Mouse (Mus musculus): ENCODE results near the gene Opcml.

DNA sequence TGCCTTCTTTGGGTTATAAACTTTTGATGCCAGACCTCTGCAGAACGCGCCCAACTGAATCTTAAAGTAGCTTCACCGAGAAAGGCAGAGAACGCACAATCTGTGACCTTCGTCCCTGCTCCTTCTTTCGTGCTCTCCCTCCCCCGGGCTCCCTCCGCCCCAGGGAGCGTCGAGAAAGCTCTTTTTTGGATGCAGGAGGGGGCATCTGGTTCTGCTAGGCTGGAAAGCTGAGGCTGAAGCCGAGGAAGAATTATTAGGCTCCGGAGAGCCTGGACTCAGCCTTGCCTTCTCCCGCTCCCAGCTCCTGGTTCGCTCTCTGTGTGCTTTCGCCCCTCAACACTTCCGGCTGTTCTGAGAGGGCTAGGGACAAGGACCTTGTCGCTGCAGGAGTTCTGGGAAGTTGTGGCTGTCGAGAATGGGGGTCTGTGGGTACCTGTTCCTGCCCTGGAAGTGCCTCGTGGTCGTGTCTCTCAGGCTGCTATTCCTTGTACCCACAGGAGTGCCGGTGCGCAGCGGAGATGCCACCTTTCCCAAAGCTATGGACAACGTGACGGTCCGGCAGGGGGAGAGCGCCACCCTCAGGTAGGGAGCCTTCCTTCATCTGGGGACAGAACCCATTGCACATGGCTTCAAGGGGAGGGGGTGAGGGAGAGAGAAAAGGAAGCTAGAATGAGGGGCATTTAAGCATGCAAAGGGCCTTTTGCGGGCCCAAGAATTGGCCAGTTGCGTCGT is 613.4 kb downstream of the Opcml start:
- TF ChIP-seq CTCF (IDR thresholded peaks at IDR 0.05) (peak; percentile 41), POLR2A (IDR thresholded peaks at IDR 0.05; ENCODE audit: insufficient read depth, low read depth, low read length) (no peak)
